Mouse (Mus musculus) adrenal gland, adult 8-10 months (tissue): Measurements from ENCODE around the gene Mlh1. TPM values are rescaled to one million over a fixed set of nuclear protein-coding genes. Genes with fewer than 3 reads are reported as not detected.
A peak's percentile ranks its signal among the peaks of the same experiment; 100 is the strongest.

Experiments
- DNase-seq: peaks from one replicate; pipeline ENCODE4 v3.0.0; 2022
- total RNA-seq, 4 experiments: library from RNA; stranded (reverse); gene quantifications; 2 replicates each; pipeline ENCODE4 v1.2.4; 2022

Gene Mlh1
- total RNA-seq, 4 experiments from 2014 or later: 14.7 to 31.2 (median 24.7) TPM

DNA sequence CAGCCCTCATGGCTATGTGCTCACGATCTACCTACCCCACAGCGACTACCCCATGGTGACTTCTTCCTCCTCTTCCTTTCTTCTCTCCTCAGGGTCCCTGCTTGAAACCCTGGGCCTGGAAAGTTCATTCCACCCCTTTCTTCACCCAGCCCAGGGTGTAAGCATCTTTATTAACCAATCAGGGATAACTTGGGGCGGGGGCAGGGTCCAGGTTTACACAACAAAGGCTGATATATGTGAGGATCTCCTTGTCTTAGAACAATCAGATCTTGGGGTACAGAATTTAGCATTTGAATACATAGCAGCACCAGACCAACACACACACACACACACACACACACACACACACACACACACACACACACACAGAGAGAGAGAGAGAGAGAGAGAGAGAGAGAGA, 13.5 kb upstream of the Mlh1 start:
- no peak for DNase-seq

GRCm38 (mm10) chr9:111275156-111275555, 3.6 kb upstream of the Mlh1 start:
- DNase-seq: no peak

DNA sequence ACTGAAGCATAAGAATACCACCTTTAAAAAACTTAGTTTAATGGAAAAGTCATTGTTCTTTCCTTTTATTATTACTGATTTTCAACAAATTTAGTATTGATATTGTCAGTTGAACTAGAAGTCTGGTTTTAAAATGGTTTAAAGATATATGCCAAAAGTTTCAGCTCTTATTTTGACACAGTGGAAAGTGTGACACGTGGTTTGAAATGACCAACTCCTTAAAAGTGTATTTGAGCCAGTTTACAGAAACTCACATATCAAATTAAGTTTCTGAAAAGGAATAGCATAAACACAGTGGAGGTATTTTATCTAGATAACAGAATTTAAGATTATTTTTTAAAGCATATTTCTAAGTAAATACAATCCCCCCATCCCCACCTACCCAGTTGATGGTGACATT, 2.4 kb upstream of the Mlh1 start:
- no peak for DNase-seq

- no peak for DNase-seq
These were observed 1.6 kb upstream of the Mlh1 start for GRCm38 (mm10) chr9:111272996-111273785.

- no peak for DNase-seq
These were observed 765 bp upstream of the Mlh1 start for GRCm38 (mm10) chr9:111272356-111272755.

- DNase-seq: no peak
These were observed 546 bp downstream of the Mlh1 start for GRCm38 (mm10) chr9:111271056-111271433.

DNA sequence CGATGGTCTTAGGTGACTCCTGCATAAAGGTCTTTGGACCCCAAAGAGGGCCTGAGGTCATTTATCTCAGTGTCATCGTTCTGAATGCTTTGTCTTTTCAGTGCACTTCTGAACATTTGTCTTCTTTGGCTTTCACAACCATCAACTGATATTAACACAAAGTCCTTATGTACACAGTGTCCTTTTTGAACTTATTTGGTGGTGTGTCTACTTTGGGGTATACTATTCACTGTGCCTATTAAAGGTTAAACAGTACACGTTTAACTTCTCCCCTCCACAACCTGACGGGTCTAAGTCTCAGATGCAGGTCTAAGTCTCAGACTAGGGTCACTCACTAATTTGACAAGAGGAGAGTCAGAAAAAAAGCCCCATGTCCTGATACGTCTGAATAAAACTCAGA, 985 bp downstream of the Mlh1 start:
- no peak for DNase-seq

- DNase-seq: no peak
These were observed 3.6 kb downstream of the Mlh1 start for GRCm38 (mm10) chr9:111267998-111268397.

GRCm38 (mm10) chr9:111261356-111261755, 10.2 kb downstream of the Mlh1 start:
- DNase-seq: no peak

DNA sequence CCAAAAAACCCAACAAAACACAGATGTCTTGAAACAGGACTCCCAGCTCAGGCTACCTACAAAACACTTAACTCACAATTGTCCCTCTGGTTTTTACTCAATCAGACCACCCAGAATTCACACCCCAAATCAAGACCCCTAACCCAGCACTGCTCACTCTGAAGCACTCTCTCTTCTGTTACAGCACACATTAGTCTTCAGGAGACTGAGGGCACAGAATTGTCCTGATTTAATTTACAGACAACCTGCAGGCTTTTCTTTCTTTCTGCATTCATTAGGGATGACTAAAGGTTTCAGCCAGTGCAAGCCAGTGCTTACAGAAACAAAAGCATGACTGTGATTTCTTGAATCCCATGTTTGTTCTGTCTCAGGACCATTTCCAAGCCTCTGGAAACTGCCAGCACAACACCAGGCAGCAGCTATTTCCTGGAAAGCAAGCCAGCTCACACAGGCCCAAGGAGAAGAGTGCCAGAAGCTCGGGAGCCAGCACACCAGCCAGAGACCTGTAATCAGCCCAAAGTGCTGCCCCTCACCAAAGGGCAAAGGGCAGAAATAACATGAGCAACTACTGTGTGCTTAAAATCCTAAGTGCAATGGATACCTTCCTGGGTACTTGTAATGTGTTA, 11.1 kb downstream of the Mlh1 start:
- DNase-seq: no peak

GRCm38 (mm10) chr9:111252161-111252869, 19.3 kb downstream of the Mlh1 start:
- no peak for DNase-seq

- no peak for DNase-seq
These were observed 23.8 kb downstream of the Mlh1 start for GRCm38 (mm10) chr9:111247682-111248246.

DNA sequence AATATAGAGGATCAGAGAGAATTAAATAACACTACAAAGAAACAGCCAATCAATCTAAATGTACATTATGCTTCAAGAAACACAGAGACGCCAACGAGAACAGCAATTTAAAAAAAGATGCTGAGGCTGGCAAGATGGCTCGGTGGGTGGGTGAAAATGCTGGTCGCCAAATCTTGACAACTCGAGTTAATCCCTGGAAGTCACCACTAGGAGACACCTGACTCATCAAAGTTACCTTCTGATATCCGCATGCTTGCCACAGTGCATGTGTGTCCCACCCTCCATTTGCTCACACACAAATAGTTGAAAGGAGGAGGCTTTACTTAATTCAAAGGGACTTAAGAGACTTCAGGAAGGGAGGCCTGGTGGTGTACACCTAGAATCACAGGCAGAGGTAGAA, 26.0 kb downstream of the Mlh1 start:
- no peak for DNase-seq

DNA sequence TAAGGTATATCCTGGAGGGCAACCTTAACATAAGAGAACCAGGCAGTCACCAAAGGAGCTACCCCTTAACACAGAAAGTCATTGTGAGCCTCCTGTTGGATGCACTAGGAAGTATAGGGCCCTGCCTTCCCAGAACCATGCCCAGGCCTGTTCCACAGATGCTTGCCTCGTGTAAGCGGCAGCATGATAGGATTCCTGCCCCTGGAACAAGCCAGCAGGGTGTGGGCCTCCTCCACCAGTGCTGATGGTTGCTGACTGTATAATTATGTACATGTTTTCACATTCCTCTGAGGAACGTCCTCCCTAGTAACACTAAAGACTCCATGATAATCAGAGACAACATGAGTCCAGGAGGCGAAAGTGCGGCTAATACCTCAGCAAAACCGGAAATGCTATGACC, 28.2 kb downstream of the Mlh1 start:
- no peak for DNase-seq

DNA sequence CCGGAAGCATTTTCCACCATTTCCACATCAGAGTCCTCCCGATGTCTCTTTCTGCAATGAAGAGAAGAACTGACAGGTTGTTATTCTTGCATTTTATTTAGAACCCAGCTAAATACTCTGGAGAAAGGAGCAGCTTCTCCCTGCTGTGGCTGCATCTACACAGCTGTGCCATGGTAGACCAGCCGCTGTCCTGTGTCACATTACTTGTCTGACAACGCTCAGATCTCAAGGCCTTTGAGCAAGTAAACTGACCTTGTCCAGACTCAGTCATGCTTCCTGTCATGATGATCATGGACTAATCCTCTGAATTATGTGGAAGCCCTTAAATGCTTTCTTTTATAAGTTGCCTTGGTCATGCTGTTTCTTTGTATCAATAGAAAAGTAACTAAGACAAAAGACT, 31.8 kb downstream of the Mlh1 start:
- DNase-seq: peak; percentile 45

DNA sequence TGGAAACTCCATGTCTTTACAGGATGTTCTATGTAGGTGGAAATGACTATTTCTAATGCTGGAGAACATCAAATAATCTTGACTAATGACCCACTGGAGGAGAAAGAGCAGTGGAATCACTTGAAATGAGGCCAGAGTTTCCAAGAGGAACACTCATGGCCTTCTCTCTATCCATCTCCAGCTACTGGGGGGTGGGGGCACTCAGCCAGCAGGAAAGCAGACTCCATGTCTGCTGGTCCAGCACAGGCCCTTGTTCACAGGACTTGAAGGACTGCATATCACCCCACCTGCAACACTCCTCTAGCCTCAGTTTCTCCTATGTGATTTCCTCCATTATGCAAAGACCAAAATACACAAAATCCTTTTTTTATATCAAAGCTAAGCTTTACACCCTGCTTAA, 33.9 kb downstream of the Mlh1 start:
- no peak for DNase-seq

- DNase-seq: no peak
These were observed 36.9 kb downstream of the Mlh1 start for GRCm38 (mm10) chr9:111234701-111235100.

DNA sequence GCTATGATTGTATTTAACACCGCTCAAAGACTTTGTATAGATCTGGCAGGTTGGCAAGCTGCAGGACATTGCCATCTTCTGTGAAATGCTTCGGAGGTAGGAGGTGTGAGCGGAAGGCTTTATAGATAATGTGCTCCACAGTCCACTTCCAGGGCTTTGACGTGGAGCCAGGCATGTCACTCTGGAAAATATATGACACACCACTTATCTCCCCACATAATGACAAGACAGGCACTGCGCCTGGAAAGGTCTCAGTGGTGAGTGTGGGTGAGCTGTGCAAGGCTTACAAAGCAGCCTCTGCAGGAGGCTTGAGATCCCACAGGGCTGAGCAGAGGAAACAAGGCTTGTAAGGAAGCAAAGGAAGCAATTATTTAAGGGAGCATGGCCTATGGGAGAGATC, 43.1 kb downstream of the Mlh1 start:
- DNase-seq: no peak

GRCm38 (mm10) chr9:111223406-111223805, 48.2 kb downstream of the Mlh1 start:
- DNase-seq: no peak

- DNase-seq: no peak
These were observed 50.0 kb downstream of the Mlh1 start for GRCm38 (mm10) chr9:111221580-111221979.

- DNase-seq: no peak
These were observed 51.0 kb downstream of the Mlh1 start for GRCm38 (mm10) chr9:111220551-111221080.

GRCm38 (mm10) chr9:111216424-111216823, 55.2 kb downstream of the Mlh1 start:
- no peak for DNase-seq

DNA sequence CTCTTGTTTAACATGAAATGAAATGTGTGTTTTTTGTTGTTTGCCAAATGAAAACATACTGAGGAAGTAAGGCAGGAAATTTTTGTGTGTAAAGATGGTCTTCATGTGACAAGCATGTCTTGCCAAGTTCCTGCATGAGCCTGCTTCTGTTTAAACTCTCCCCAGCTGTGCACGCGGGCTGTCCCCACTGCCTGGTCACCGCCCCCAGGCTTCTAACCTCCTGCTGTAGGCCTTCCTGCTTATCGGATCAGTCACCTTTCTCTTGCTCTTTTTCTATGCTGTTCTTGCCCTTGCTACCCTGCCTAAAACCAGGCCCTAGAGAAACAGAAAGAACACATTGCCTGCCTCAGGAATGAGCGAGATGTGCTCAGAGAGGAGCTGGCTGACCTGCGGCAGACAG, 58.1 kb downstream of the Mlh1 start:
- no peak for DNase-seq
